Mouse (Mus musculus) olfactory bulb, adult 2 months (tissue): ENCODE measurements around the gene Serpina9.

Experiments
- CTCF ChIP-seq: fragments of 200-500 bp; IDR thresholded peaks from 2 replicates; pipeline ENCODE4 v1.5.1; 2012; ENCODE audit warnings: low read depth, mild to moderate bottlenecking, low read length, moderate library complexity; ENCODE audit not compliant: insufficient read depth
- POLR2A ChIP-seq: fragments of 200-500 bp; IDR thresholded peaks from 2 replicates; pipeline ENCODE4 v1.6.1; 2012; ENCODE audit warnings: mild to moderate bottlenecking, low read depth, low read length, moderate library complexity; ENCODE audit not compliant: insufficient read depth

- TF ChIP-seq POLR2A (no peak), CTCF (no peak)
These were observed 13.0 kb downstream of the Serpina9 start for GRCm38 (mm10) chr12:104000594-104000993.
